Mouse (Mus musculus) embryonic facial prominence, embryonic 11.5 days (tissue): ENCODE results near the gene Cd200. TPM values are rescaled to one million over a fixed set of nuclear protein-coding genes. Genes with fewer than 3 reads are reported as not detected.

Experiments used
- ATAC-seq: fragments of 200-750 bp; cut with Nextera tagmentation; replicated peaks from 2 replicates; pipeline ENCODE4 v1.8.0; 2017; ENCODE audit warnings: low read depth; ENCODE audit not compliant: insufficient number of reproducible peaks, low FRiP score, low TSS enrichment
- DNase-seq: peaks from one replicate; pipeline ENCODE4 v3.0.0-alpha.2; 2015; ENCODE audit warnings: low spot score
- H3K27ac ChIP-seq: fragments of 300-500 bp; sonication (generic); replicated peaks from 2 replicates; pipeline ENCODE4 v1.5.1; 2014; ENCODE audit warnings: mild to moderate bottlenecking, low read depth, low read length, control low read depth
- H3K27me3 ChIP-seq: fragments of 300-500 bp; sonication (generic); 2 replicates; pipeline ENCODE4 v1.6.1; 2014; ENCODE audit warnings: mild to moderate bottlenecking, low read length, moderate library complexity, mixed read lengths; ENCODE audit not compliant: control insufficient read depth, insufficient read depth
- H3K36me3 ChIP-seq: fragments of 300-500 bp; sonication (generic); replicated peaks from 2 replicates; pipeline ENCODE4 v1.6.1; 2014; ENCODE audit warnings: low read depth, mild to moderate bottlenecking, low read length, moderate library complexity, mixed read lengths; ENCODE audit not compliant: control insufficient read depth, insufficient read depth
- H3K4me1 ChIP-seq: fragments of 300-500 bp; sonication (generic); 2 replicates; pipeline ENCODE4 v1.6.1; 2014; ENCODE audit warnings: low read length, mixed read lengths; ENCODE audit not compliant: control insufficient read depth, insufficient read depth
- H3K4me2 ChIP-seq: fragments of 300-500 bp; sonication (generic); 2 replicates; pipeline ENCODE4 v1.6.1; 2014; ENCODE audit warnings: low read depth, mild to moderate bottlenecking, control low read depth, low read length, moderate library complexity
- H3K4me3 ChIP-seq: fragments of 300-500 bp; sonication (generic); 2 replicates; pipeline ENCODE4 v1.5.1; 2014; ENCODE audit warnings: low read depth, low read length, control low read depth
- H3K9ac ChIP-seq: fragments of 300-500 bp; sonication (generic); replicated peaks from 2 replicates; pipeline ENCODE4 v1.6.1; 2014; ENCODE audit warnings: mild to moderate bottlenecking, control low read depth, low read length
- H3K9me3 ChIP-seq: fragments of 300-500 bp; sonication (generic); replicated peaks from 2 replicates; pipeline ENCODE4 v1.6.1; 2016; ENCODE audit warnings: mild to moderate bottlenecking, low read length, inconsistent platforms, mixed read lengths; ENCODE audit not compliant: control insufficient read depth
- WGBS: fragments of 180-500 bp; shearing (Covaris S2); extraction: QIAGEN DNeasy Blood & Tissue Kit; methylation state at CpG from one replicate; pipeline ENCODE4 v1.1.7; 2014; 5-methylcytosine and 5-hydroxymethylcytosine counted together
- polyA plus RNA-seq: library from polyadenylated mRNA; unstranded; fragments of >200 nt; fragmentation: Nextera tagmentation; extraction: Ambion mirVana; gene quantifications from 2 replicates; pipeline ENCODE4 v1.2.1, GENCODE M21; 2014

The Cd200 gene
- polyA plus RNA-seq, 1 experiment from 2014 or later, result 22.3 TPM

DNA sequence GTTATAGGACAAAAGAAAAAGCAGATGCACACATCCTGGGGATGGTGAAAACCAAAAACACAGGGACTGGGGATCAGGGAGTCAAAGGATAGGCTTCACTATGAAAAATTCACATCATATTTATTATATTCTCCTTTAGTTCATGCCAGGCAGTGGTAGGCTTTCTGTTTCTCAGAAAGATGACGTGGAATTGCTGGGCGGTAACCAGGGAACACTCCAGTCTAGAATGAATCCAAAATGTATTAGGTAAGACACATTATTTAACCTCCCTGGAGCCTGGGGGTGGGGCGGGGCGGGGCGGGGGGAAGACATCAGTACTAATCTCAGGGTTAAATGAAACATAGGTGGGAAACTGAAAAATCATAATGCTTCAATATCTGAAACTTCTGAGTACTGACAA, 1.8 kb downstream of the Cd200 start:
- ATAC-seq (no peak), DNase-seq (no peak)
- Histone ChIP-seq H3K27me3 (no peaks in the 10 kb centered on the region), H3K36me3 (no peaks in the 10 kb centered on the region), H3K27ac (no peak overlapping the region), H3K9ac (no peak overlapping the region), H3K4me1 (no peaks in the 10 kb centered on the region), H3K4me3 (no peak overlapping the region), H3K4me2 (no peak overlapping the region), H3K9me3 (no peaks in the 10 kb centered on the region)
- 87% methylated on average over 5 of the region's 5 CpGs for WGBS

DNA sequence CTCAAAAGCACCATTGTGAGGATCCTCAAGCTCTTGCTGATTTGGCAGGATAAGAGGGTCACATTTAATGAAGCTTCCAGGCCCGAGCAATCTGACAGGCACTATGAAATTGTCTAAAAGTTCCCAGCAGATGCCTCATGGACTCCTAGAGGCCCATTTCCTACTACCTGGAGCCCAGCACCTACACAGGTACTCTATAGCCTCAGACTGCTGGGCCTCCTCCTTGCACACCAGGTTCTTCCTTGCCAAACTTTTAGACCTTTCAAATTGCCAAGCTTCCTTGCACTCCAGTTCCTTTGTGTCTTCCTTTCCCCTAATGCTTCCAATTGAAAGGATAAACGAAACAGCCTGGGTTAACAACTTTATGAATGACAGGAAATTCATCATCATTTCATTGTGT, 5.9 kb downstream of the Cd200 start:
- Histone ChIP-seq H3K9ac (no peak overlapping the region), H3K4me3 (no peak overlapping the region), H3K9me3 (no peaks in the 10 kb centered on the region), H3K27ac (no peak overlapping the region), H3K4me2 (no peak overlapping the region), H3K4me1 (no peaks in the 10 kb centered on the region), H3K27me3 (no peaks in the 10 kb centered on the region), H3K36me3 (no peaks in the 10 kb centered on the region)
- DNase-seq (no peak), ATAC-seq (no peak)
- 80% methylated on average over 2 of the region's 2 CpGs for WGBS

DNA sequence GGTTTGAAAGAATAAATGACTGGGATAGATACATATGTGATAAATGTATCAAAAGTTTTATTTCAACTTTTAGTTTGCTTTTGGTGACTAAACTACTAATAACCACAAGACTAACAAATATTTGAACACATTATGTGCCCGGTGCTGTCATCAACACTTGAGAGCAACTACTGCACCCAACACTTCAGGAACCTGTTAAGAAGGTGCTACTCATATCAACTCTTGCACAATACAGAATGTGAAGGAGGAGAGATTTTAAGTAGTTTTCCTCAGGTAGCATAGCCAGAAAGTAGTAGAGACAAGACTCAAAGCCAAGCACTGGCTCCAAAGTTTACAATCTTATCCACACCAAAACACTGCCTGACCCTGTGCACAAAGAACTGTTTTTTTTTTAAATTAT, 6.8 kb downstream of the Cd200 start:
- Histone ChIP-seq H3K4me3 (no peak overlapping the region), H3K4me1 (no peaks in the 10 kb centered on the region), H3K27me3 (no peaks in the 10 kb centered on the region), H3K36me3 (no peaks in the 10 kb centered on the region), H3K27ac (no peak overlapping the region), H3K4me2 (no peak overlapping the region), H3K9me3 (no peaks in the 10 kb centered on the region), H3K9ac (no peak overlapping the region)
- ATAC-seq (no peak), DNase-seq (no peak)
- 92% methylated on average over 1 of the region's 1 CpGs for WGBS

DNA sequence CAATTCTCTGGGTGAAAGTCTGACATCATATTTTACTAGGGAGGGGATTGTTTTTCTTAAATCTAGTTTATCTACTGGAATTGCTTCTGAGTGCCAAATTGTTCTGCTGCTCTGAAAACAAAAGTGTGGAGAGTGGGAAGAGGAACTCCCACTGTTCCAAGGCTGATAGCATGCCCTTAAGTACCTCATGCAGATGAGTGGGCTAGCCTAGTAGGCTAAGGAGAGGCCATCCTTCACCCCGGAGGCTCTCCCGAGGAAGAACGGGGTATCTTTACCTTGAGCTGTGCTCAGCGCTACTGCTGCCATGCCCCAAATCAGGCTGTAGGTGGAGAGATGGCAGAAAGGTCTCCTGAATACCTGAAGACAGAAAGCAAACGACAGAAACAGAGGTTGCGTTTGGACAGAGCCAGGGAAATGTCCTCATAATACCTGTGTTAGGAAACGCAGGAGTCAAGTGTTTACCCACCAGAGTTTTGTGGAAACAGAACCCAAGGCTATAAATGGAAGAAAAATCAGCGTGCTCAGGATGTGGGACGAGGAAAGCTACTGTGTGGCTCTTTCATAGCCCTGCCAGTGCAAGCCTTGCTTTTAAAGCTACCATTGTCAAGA, 8.8 kb downstream of the Cd200 start:
- Histone ChIP-seq H3K36me3 (no peaks in the 10 kb centered on the region), H3K4me3 (no peak overlapping the region)

DNA sequence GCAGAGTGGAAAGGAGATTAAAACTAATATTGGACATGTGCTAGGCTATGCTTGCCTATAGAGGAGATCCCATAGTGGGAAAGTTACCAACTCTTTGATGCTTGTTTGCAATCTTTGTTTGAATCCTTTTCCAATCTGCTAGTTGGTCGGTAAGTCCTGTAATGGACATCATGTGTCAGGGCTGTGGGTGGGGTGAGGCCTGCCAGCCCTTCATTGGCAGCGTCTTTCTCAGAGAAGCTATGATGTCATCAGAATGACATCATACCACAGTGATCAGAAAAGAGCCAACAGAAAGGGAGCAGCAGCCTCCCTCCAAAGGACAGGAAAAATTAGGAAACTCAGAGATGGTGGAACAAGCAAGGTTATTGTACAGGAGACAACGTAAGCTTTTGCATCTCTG, 9.4 kb downstream of the Cd200 start:
- Histone ChIP-seq H3K9ac (no peak overlapping the region), H3K36me3 (no peaks in the 10 kb centered on the region), H3K9me3 (no peaks in the 10 kb centered on the region), H3K27ac (no peak overlapping the region), H3K4me1 (no peaks in the 10 kb centered on the region), H3K4me3 (no peak overlapping the region), H3K27me3 (no peaks in the 10 kb centered on the region), H3K4me2 (no peak overlapping the region)
- ATAC-seq (no peak), DNase-seq (no peak)
- 78% methylated on average over 3 of the region's 3 CpGs for WGBS

More for the DNA sequence above, 8.8 kb downstream of the Cd200 start:
- DNase-seq (no peak), ATAC-seq (no peak)
- Histone ChIP-seq H3K9ac (no peak overlapping the region), H3K27me3 (no peaks in the 10 kb centered on the region), H3K27ac (no peak overlapping the region), H3K9me3 (no peaks in the 10 kb centered on the region), H3K4me2 (no peak overlapping the region), H3K4me1 (no peaks in the 10 kb centered on the region)
- WGBS, result 62% methylated on average over 9 of the region's 9 CpGs

DNA sequence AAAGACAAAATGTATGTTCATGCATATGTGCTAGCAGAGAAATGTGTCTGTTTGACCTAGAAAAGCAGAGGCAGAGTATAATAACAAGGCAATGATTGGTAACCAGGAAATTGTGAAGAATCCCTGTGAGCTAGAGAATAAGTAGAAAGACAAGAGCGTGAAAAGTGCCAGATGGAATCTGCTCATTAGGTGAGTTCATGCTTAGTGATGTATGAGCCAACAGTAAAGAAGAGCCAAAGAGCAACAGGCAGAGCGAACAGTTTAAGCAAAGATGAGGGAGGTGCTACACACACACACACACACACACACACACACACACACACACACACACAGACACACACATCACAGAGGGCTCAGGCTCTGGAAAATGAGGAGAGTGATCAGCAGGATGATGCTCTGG, 11.4 kb downstream of the Cd200 start:
- H3K4me3 ChIP-seq, result no peak overlapping the region
- H3K27me3 ChIP-seq, result no peaks in the 10 kb centered on the region
- no peaks in the 10 kb centered on the region for H3K4me1 ChIP-seq
- H3K9me3 ChIP-seq, result no peaks in the 10 kb centered on the region
- ATAC-seq (no peak), DNase-seq (no peak)
- no peak overlapping the region for H3K27ac ChIP-seq
- no peak overlapping the region for H3K9ac ChIP-seq
- H3K4me2 ChIP-seq, result no peak overlapping the region
- WGBS, result 92% methylated on average over 2 of the region's 2 CpGs
- no peaks in the 10 kb centered on the region for H3K36me3 ChIP-seq

DNA sequence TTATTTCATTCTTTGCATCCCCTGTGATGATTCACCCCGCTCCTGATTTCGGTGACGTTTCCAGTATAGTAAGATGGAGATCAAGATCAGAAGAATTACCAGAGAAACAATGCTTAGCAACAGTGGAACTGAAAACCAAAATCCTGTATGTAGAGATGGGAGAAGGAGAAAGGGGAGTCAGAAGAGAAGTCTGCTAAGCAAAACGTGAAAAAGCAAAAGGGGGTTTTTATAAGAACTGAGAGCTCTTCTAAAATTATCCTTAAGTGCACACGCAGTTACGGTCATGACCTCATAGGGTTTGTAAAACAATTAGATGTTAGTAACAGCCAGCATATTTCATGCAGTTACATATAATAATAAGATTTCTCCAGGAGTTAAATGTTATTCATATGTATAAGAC, 16.6 kb downstream of the Cd200 start:
- WGBS, result 87% methylated on average over 6 of the region's 6 CpGs
- H3K27me3 ChIP-seq, result no peaks in the 10 kb centered on the region

DNA sequence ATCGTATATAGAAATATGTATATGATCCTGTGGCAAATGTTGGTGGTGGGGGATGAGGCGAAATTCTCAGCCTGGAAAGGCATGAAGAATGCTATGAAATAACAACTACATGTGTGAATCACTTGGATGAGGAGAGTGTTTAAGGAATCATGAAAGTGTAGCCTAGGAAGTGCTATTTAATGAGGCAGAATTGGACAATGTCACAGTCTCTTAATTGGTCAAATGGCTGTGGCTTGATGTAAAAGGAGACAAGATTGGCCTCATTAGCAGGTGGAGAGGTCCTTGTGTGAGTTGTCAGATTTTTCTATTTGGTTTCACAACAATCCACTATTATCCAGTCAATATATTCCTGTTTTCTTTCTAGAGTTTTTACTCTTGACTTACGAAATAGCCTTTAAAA, 17.2 kb downstream of the Cd200 start:
- no peak overlapping the region for H3K4me3 ChIP-seq
- H3K4me1 ChIP-seq, result no peaks in the 10 kb centered on the region
- no peak overlapping the region for H3K9ac ChIP-seq
- ATAC-seq (no peak), DNase-seq (no peak)
- H3K4me2 ChIP-seq, result no peak overlapping the region
- H3K27me3 ChIP-seq, result no peaks in the 10 kb centered on the region
- H3K9me3 ChIP-seq, result no peaks in the 10 kb centered on the region
- H3K27ac ChIP-seq, result no peak overlapping the region
- WGBS, result 88% methylated on average over 3 of the region's 3 CpGs
- no peaks in the 10 kb centered on the region for H3K36me3 ChIP-seq

More for the DNA sequence above, 16.6 kb downstream of the Cd200 start:
- Histone ChIP-seq H3K27ac (no peak overlapping the region), H3K36me3 (no peaks in the 10 kb centered on the region), H3K4me2 (no peak overlapping the region), H3K4me3 (no peak overlapping the region), H3K9me3 (no peaks in the 10 kb centered on the region), H3K9ac (no peak overlapping the region), H3K4me1 (no peaks in the 10 kb centered on the region)
- ATAC-seq (no peak), DNase-seq (no peak)
